Mouse (Mus musculus) midbrain, postnatal 0 days (tissue): ENCODE measurements around the gene Esyt3. TPM values are rescaled to one million over a fixed set of nuclear protein-coding genes. Genes with fewer than 3 reads are reported as not detected.

Experiments used
- ATAC-seq: fragments of 200-750 bp; cut with Nextera tagmentation; 2 replicates; pipeline ENCODE4 v1.8.0; 2017; ENCODE audit warnings: moderate number of reproducible peaks, mild to moderate bottlenecking, moderate TSS enrichment, moderate library complexity; ENCODE audit not compliant: low FRiP score
- DNase-seq: peaks from one replicate; pipeline ENCODE4 v3.0.0-alpha.2; 2015; ENCODE audit warnings: low spot score
- H3K27ac ChIP-seq: fragments of 300-500 bp; sonication (generic); 2 replicates; pipeline ENCODE4 v1.5.1; 2014; ENCODE audit warnings: low read depth, mild to moderate bottlenecking, low read length, mixed read lengths
- H3K27me3 ChIP-seq: fragments of 300-500 bp; sonication (generic); 2 replicates; pipeline ENCODE4 v1.6.1; 2014; ENCODE audit warnings: low read length, control low read depth, mixed read lengths; ENCODE audit not compliant: insufficient read depth
- H3K36me3 ChIP-seq: fragments of 300-500 bp; sonication (generic); 2 replicates; pipeline ENCODE4 v1.6.1; 2014; ENCODE audit warnings: low read length, control low read depth, mixed read lengths; ENCODE audit not compliant: insufficient read depth
- H3K4me1 ChIP-seq: fragments of 300-500 bp; sonication (generic); 2 replicates; pipeline ENCODE4 v1.6.1; 2014; ENCODE audit warnings: mild to moderate bottlenecking, control low read depth, antibody characterized with exemption, low read length, mixed read lengths; ENCODE audit not compliant: insufficient read depth
- H3K4me2 ChIP-seq: fragments of 300-500 bp; sonication (generic); 2 replicates; pipeline ENCODE4 v1.6.1; 2014; ENCODE audit warnings: low read depth, mild to moderate bottlenecking, low read length, mixed read lengths; ENCODE audit not compliant: poor library complexity, severe bottlenecking
- H3K4me3 ChIP-seq: fragments of 300-500 bp; sonication (generic); 2 replicates; pipeline ENCODE4 v1.5.1; 2014; ENCODE audit warnings: low read depth, mild to moderate bottlenecking, low read length, moderate library complexity
- H3K9ac ChIP-seq: fragments of 300-500 bp; sonication (generic); replicated peaks from 2 replicates; pipeline ENCODE4 v1.6.1; 2014; ENCODE audit warnings: mild to moderate bottlenecking, low read length, moderate library complexity, mixed read lengths; ENCODE audit not compliant: poor library complexity, severe bottlenecking
- H3K9me3 ChIP-seq: fragments of 300-500 bp; sonication (generic); 2 replicates; pipeline ENCODE4 v1.6.1; 2016; ENCODE audit warnings: low read length, control low read depth
- CTCF ChIP-seq: IDR thresholded peaks from 2 replicates; pipeline ENCODE4 v1.5.1; 2016; ENCODE audit warnings: antibody characterized with exemption, mild to moderate bottlenecking
- WGBS: fragments of 180-500 bp; shearing (Covaris S2); extraction: QIAGEN DNeasy Blood & Tissue Kit; methylation state at CpG from one replicate; pipeline ENCODE4 v1.1.7; 2014; 5-methylcytosine and 5-hydroxymethylcytosine counted together
- polyA plus RNA-seq: library from polyadenylated mRNA; unstranded; fragments of >200 nt; fragmentation: Nextera tagmentation; extraction: Ambion mirVana; gene quantifications from 2 replicates; pipeline ENCODE4 v1.2.1, GENCODE M21; 2015
- total RNA-seq: library from RNA; depleted of rRNA; stranded (reverse); fragments of >200 nt; gene quantifications from 2 replicates; pipeline ENCODE4 v1.2.3, GENCODE M21; 2014; rRNA removed

Gene Esyt3
- total RNA-seq: 0.82 and 1.1 TPM in 2 replicates
- polyA plus RNA-seq: 1.4 and 1.8 TPM in 2 replicates

DNA sequence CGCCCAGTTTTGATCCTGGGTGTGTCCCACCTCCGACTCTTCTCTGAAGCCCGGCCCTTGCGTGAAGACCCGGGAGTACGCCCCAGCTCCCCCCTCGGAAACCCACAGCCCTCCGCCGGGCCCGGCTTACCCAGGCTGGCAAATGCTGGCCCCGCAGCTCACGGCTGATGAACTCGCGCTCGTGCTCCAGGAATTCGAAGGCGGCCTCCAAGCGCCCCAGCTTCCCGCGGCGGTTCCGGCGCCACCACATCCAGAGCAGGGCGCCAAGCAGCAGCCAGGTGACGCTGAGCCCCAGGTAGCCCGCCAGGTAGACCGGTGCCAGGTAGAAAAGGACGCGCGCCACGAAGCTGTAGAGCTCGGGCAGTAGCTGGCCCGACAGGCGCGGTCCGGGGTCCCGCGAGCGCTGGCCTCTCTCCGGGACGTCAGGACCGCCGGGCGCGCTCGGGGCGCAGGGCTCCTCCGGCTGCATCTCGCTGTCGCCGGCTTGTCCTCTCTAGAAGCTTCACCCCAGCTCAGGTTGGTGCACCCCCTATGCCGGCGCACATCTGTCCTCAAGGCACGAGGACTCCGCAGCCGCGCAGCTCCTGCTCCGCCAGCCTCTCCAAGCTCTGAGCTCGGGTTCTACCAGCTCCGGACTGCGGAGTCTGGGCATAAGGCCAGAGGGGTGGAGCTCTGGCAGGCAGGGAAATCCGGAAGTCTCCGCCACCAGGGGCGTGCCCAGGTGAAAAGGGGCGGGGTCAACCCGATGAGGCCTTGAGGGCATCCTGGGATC lies at the start of gene Esyt3:
Esyt3 (minus strand) TSS at position 637 of the 772 bp plus-strand sequence.
- no peaks in the 10 kb centered on the region for H3K36me3 ChIP-seq
- H3K27ac ChIP-seq: no peak within 1 kb of the TSS
- peak within 1 kb of the TSS; percentile 29; the same call in 1 of the 2 replicates for H3K9ac ChIP-seq
- no peaks in the 10 kb centered on the region for H3K9me3 ChIP-seq
- DNase-seq (peak; percentile 42), ATAC-seq (0 out of 2 replicates have a peak, but pooled peaks have one; percentile 34)
- peak within 1 kb of the TSS; percentile 47 for H3K4me3 ChIP-seq
- peak within 1 kb of the TSS; percentile 98 for H3K4me2 ChIP-seq
- H3K27me3 ChIP-seq: peaks cover 27% of the 10 kb centered on the region
- under 1% methylated on average over 58 of the region's 66 CpGs for WGBS
- TF ChIP-seq CTCF: no peak
- H3K4me1 ChIP-seq: peaks cover 7% of the 10 kb centered on the region; the same call in 1 of the 2 replicates

- WGBS: 74% methylated on average over 9 of the region's 9 CpGs
- Histone ChIP-seq H3K4me3 (no peak overlapping the region), H3K27me3 (no peaks in the 10 kb centered on the region), H3K4me1 (no peaks in the 10 kb centered on the region), H3K36me3 (peaks cover 14% of the 10 kb centered on the region), H3K4me2 (no peak overlapping the region), H3K9ac (no peak overlapping the region), H3K9me3 (no peaks in the 10 kb centered on the region), H3K27ac (peak overlapping the region; percentile 19)
- TF ChIP-seq CTCF: no peak
- ATAC-seq: peak; percentile 68
- peak; percentile 69 for DNase-seq
Observed at GRCm38 (mm10) chr9:99401288-99401974, 43.1 kb upstream of the Esyt3 start.

GRCm38 (mm10) chr9:99400781-99401180 lies 42.4 kb upstream of the Esyt3 start:
- TF ChIP-seq CTCF: no peak
- ATAC-seq (no peak), DNase-seq (no peak)
- Histone ChIP-seq H3K36me3 (peaks cover 14% of the 10 kb centered on the region), H3K27me3 (no peaks in the 10 kb centered on the region), H3K4me2 (no peak overlapping the region), H3K4me1 (no peaks in the 10 kb centered on the region), H3K9ac (no peak overlapping the region), H3K9me3 (no peaks in the 10 kb centered on the region), H3K27ac (peak overlapping the region; percentile 47; the same call in 1 of the 2 replicates), H3K4me3 (no peak overlapping the region)
- WGBS: 74% methylated on average over 6 of the region's 6 CpGs

GRCm38 (mm10) chr9:99397056-99397815 lies 38.9 kb upstream of the Esyt3 start:
- H3K4me1 ChIP-seq: no peaks in the 10 kb centered on the region
- ATAC-seq (no peak), DNase-seq (no peak)
- no peaks in the 10 kb centered on the region for H3K9me3 ChIP-seq
- no peak overlapping the region for H3K9ac ChIP-seq
- no peak overlapping the region for H3K4me2 ChIP-seq
- H3K36me3 ChIP-seq: peaks cover 13% of the 10 kb centered on the region
- 77% methylated on average over 13 of the region's 13 CpGs for WGBS
- H3K27ac ChIP-seq: no peak overlapping the region
- no peaks in the 10 kb centered on the region for H3K27me3 ChIP-seq
- no peak overlapping the region for H3K4me3 ChIP-seq
- no peak for TF ChIP-seq CTCF

- no peaks in the 10 kb centered on the region for H3K4me1 ChIP-seq
- no peak for ATAC-seq
- no peak overlapping the region for H3K4me2 ChIP-seq
- H3K27me3 ChIP-seq: no peaks in the 10 kb centered on the region
- H3K9me3 ChIP-seq: no peaks in the 10 kb centered on the region
- no peak for TF ChIP-seq CTCF
- no peak overlapping the region for H3K9ac ChIP-seq
- peaks cover 16% of the 10 kb centered on the region for H3K36me3 ChIP-seq
- DNase-seq: no peak
- H3K27ac ChIP-seq: no peak overlapping the region
- 75% methylated on average over 11 of the region's 11 CpGs for WGBS
- no peak overlapping the region for H3K4me3 ChIP-seq
Observed at GRCm38 (mm10) chr9:99394366-99394765, 36.0 kb upstream of the Esyt3 start.
